Mouse (Mus musculus): Measurements from ENCODE around the gene Stxbp1.

Stxbp1 gene

GRCm38 (mm10) chr2:32846805-32847467 is at the start of gene Stxbp1:
Gene Stxbp1 (minus strand): TSS chr2:32847245.
- DNase-seq (ENCODE audit: inconsistent ontology term), result peak; percentile 96

GRCm38 (mm10) chr2:32896507-32897147 is 49.6 kb upstream of the Stxbp1 start:
- peak; percentile 83 for DNase-seq (ENCODE audit: inconsistent ontology term)

- peak; percentile 87 for DNase-seq (ENCODE audit: inconsistent ontology term)
Measured at GRCm38 (mm10) chr2:32895606-32896106, 48.6 kb upstream of the Stxbp1 start.

GRCm38 (mm10) chr2:32894097-32894496 is 47.1 kb upstream of the Stxbp1 start:
- no peak for DNase-seq (ENCODE audit: inconsistent ontology term)

GRCm38 (mm10) chr2:32892490-32892889 is 45.4 kb upstream of the Stxbp1 start:
- DNase-seq (ENCODE audit: inconsistent ontology term), result no peak

GRCm38 (mm10) chr2:32891278-32891677 is 44.2 kb upstream of the Stxbp1 start:
- no peak for DNase-seq (ENCODE audit: inconsistent ontology term)

- no peak for DNase-seq (ENCODE audit: inconsistent ontology term)
Measured at GRCm38 (mm10) chr2:32890280-32890679, 43.2 kb upstream of the Stxbp1 start.

- no peak for DNase-seq (ENCODE audit: inconsistent ontology term)
Measured at GRCm38 (mm10) chr2:32888551-32888950, 41.5 kb upstream of the Stxbp1 start.

GRCm38 (mm10) chr2:32888029-32888428 is 41.0 kb upstream of the Stxbp1 start:
- DNase-seq (ENCODE audit: inconsistent ontology term), result no peak

GRCm38 (mm10) chr2:32884745-32885144 is 37.7 kb upstream of the Stxbp1 start:
- DNase-seq (ENCODE audit: inconsistent ontology term), result no peak

GRCm38 (mm10) chr2:32882283-32883043 is 35.4 kb upstream of the Stxbp1 start:
- peak; percentile 99 for DNase-seq (ENCODE audit: inconsistent ontology term)

- DNase-seq (ENCODE audit: inconsistent ontology term), result peak; percentile 88
Measured at GRCm38 (mm10) chr2:32881723-32882122, 34.7 kb upstream of the Stxbp1 start.

- peak; percentile 90 for DNase-seq (ENCODE audit: inconsistent ontology term)
Measured at GRCm38 (mm10) chr2:32881054-32881453, 34.0 kb upstream of the Stxbp1 start.

- no peak for DNase-seq (ENCODE audit: inconsistent ontology term)
Measured at GRCm38 (mm10) chr2:32879593-32879992, 32.5 kb upstream of the Stxbp1 start.

GRCm38 (mm10) chr2:32878396-32878795 is 31.4 kb upstream of the Stxbp1 start:
- no peak for DNase-seq (ENCODE audit: inconsistent ontology term)

GRCm38 (mm10) chr2:32877761-32878393 is 30.8 kb upstream of the Stxbp1 start:
- no peak for DNase-seq (ENCODE audit: inconsistent ontology term)

- DNase-seq (ENCODE audit: inconsistent ontology term), result no peak
Measured at GRCm38 (mm10) chr2:32877303-32877702, 30.3 kb upstream of the Stxbp1 start.

- no peak for DNase-seq (ENCODE audit: inconsistent ontology term)
Measured at GRCm38 (mm10) chr2:32876490-32877302, 29.7 kb upstream of the Stxbp1 start.

- DNase-seq (ENCODE audit: inconsistent ontology term), result peak; percentile 98
Measured at GRCm38 (mm10) chr2:32875675-32876489, 28.8 kb upstream of the Stxbp1 start, which contains the start of gene Fam129b. Gene Fam129b (plus strand): TSS chr2:32876114.
